Mouse (Mus musculus): ENCODE measurements around the gene Gm7356. TPM values are rescaled to one million over a fixed set of nuclear protein-coding genes. Genes with fewer than 3 reads are reported as not detected.
"Not testable (repeated sequence)": the region's sequence is repeated elsewhere in the genome, so short reads cannot be mapped to it uniquely, and the experiment has no call there.

Gene Gm7356
- not detected for total RNA-seq (2021)
- long read RNA-seq, experiment 1, result 0 reads
- long read RNA-seq, experiment 2, result 0 reads

DNA sequence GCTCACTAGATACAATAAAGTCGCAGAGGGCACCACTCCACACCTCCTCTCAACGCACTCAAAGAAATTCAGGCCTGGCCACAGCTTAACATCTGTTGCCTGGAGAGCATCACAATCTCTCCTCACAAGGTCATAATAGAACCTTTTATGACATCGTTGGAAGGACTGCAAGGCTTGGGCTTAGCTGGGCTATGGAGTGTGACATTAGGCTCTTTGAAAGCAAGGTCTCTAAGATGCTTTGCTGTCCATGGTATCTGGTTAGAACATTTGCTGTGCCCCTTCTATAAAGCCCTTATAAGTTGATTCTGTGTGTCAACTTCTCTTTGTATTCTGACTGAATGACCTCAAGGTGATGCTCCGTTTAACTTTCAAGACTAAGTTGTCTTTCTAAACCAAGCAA, at the start of gene Gm7356:
Gene Gm7356, minus strand, starts transcription at position 101 of the 400 bp plus-strand sequence.
- not testable (repeated sequence) for DNase-seq

DNA sequence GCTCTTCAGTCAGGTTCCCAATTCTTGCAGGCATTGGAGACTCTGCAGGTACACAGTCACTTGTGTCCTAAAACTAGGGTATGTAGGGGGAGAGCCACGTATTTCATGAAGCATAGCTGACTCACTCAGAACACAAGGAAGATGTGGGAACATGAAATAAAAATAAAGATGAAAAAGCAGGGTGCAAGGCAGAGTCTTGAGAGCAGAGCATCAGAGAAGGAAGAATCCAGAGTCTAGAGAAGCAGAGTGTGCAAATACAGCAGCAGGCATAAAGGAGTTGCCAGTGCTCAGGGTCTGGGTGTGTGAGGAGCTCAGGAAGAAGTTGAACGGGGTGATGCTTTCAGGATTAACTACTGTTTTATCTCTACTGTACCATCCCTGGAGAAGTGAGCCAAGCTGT, 38.4 kb upstream of the Gm7356 start:
- not testable (repeated sequence) for DNase-seq

DNA sequence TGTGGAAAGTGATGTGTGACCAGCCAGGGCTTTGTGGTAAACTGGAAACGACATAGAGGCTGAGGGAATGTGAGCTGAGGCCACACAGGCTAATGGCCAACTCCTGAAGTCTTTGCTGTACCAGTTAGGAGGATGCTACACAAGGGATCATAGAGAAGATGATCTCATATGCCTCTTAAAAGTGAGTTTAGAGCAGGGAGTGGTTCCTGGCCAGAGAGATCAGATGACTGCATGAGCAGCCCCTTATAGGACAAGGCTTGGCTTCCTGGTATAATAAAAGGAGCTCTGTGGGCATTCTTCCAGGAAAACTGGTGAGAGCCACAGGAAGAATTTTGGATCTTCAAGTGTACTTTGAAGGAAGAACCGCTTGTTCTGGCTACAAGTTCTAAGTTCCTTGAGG, 33.5 kb upstream of the Gm7356 start:
- DNase-seq, result not testable (repeated sequence)

DNA sequence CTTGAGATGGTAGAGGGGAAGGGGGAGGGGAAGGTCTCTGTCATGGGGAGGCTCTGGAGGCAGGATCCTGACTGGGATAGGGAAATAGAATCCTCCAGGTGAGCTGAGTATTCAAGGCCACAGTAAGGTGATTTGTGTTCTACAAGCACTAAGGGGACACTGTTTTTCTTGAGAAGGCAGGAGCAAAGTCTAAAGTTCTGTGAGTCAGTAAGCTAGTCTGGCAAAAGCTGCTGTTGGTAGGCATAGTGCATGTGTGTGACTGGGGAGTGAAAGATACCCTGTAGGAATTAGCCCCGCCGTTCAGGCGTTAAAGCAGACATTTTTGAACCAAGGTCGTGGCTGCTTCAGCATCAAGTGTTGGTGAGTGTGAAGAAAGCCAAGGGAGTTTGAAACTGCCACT, 32.6 kb upstream of the Gm7356 start:
- not testable (repeated sequence) for DNase-seq

DNA sequence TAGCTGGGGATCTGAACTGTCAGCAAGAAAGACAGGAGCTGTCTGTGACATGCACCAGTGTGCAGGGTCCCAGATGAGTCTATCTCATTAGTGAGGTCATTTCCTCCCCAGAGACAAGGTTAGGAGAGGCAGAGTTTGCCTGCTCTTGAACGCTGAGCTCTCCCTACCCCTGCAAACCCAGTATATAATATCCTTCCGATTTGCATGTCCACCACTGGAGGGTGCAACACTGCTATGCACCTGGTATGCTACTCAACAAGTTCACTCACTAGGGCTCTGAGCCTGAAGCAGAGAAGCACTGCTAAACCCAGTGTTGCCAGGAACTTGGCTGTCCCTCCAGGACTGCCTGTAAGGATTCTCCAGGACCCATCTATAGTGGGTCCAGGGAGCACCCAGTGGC, 10.1 kb downstream of the Gm7356 start:
- not testable (repeated sequence) for DNase-seq

DNA sequence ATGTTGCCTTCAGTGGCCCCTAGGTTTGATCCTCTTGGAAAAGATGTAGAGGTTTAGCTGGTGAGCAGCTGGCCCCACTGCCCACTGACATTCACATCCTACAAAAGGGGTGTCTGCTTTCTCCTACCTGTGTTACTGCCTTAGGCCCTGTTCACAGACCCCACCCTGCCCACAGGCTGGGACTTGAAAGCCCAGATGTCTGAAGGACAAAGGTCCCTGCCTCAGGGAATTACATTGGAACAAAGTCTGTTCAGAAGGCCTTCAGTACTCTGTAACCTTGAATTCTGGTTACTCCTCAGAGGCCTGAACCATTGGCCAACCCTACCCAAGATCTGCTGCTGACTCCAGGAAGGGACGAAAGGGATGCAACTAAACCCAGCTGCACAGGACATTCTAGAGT, 15.8 kb downstream of the Gm7356 start:
- DNase-seq, result no peak

DNA sequence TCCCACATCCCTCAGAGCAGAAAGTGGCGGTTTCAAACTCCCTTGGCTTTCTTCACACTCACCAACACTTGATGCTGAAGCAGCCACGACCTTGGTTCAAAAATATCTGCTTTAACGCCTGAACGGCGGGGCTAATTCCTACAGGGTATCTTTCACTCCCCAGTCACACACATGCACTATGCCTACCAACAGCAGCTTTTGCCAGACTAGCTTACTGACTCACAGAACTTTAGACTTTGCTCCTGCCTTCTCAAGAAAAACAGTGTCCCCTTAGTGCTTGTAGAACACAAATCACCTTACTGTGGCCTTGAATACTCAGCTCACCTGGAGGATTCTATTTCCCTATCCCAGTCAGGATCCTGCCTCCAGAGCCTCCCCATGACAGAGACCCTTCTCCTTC, 32.7 kb downstream of the Gm7356 start:
- DNase-seq, result not testable (repeated sequence)

DNA sequence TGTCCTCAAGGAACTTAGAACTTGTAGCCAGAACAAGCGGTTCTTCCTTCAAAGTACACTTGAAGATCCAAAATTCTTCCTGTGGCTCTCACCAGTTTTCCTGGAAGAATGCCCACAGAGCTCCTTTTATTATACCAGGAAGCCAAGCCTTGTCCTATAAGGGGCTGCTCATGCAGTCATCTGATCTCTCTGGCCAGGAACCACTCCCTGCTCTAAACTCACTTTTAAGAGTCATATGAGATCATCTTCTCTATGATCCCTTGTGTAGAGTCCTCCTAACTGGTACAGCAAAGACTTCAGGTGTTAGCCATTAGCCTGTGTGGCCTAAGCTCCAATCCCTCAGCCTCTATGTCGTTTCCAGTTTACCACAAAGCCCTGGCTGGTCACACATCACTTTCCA, 33.6 kb downstream of the Gm7356 start:
- DNase-seq, result not testable (repeated sequence)

DNA sequence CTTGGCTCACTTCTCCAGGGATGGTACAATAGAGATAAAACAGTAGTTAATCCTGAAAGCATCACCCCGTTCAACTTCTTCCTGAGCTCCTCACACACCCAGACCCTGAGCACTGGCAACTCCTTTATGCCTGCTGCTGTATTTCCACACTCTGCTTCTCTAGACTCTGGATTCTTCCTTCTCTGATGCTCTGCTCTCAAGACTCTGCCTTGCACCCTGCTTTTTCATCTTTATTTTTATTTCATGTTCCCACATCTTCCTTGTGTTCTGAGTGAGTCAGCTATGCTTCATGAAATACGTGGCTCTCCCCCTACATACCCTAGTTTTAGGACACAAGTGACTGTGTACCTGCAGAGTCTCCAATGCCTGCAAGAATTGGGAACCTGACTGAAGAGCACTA, 38.5 kb downstream of the Gm7356 start:
- not testable (repeated sequence) for DNase-seq

DNA sequence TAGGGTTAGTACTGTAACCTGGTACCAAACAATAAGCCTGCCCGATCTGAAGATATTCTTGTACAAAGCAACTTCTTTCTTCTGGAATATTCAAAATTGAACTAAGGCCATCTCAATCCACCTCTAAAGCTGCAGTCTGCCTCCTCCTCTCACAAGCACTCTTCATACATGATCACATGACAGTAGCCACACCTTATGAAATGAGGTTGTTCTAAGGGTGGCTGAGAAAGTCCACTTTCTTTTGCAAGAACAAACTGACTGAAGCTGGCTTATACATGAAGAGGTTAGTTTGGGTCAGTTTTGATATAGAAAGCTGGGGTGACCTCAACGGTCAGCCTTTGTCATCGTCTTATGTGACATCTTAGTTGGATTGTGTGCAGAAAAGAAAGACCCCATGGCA, 41.3 kb downstream of the Gm7356 start:
- DNase-seq, result not testable (repeated sequence)

DNA sequence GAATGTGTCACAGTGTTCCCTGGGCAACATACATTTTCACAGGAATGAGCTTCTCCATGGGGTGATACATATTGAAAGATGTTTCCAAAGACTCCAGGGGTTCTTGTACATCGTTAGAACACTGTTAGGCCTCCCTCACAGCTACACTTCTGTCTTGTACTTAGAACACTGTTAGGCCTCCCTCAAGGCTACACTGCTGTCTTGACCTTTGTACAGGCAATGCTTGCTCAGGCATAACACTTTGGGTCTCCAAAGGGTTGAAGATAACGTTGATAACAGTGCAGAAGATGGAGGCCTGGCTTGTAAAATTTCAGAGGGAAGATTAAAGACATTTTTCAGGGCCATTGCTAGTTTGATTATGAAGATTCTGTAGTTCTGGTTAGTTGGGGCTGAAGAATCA, 45.4 kb downstream of the Gm7356 start:
- not testable (repeated sequence) for DNase-seq

DNA sequence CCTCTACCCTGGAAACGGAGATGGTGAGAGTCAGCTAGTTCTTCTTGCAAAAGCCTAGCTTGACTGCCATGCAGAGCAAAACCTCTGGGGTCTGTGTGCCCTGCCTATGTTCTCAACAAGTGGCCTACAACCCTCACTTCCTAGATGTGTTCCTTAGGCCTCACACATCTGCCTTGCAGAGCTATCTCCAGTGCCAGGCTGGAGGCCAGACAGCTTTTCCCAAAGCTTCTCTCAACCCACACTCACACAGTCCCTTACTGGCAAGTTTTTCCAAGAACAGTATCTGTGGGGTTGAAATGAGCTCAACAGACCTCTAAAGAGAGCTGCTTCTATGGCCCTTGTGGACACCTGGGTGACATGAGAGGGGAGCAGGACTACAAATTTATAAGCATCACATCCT, 51.9 kb downstream of the Gm7356 start:
- not testable (repeated sequence) for DNase-seq

Other genes starting within 250 kb of the Gm7356 start
- gene Afdn, start 243.2 kb downstream of the Gm7356 start, total RNA-seq (2021), result 100 to 1,000 TPM; 103 to 152 TPM
- 1 to 10 TPM; 2.6 to 4.1 TPM for gene Tcte2, start 241.9 kb downstream of the Gm7356 start, total RNA-seq (2021)
- not detected for gene Gm7168, start 55.3 kb downstream of the Gm7356 start, total RNA-seq (2021)
- gene Gm7358, start 55.8 kb upstream of the Gm7356 start, total RNA-seq (2021), result not detected
- 1 to 10 TPM; 2.5 to 2.8 TPM for gene Dact2, start 200.6 kb upstream of the Gm7356 start, total RNA-seq (2021)

Measured in adrenal gland, postnatal 10 days (tissue).